Mouse (Mus musculus) embryonic facial prominence, embryonic 14.5 days (tissue): Measurements from ENCODE around the gene Cacna1d. TPM values are rescaled to one million over a fixed set of nuclear protein-coding genes. Genes with fewer than 3 reads are reported as not detected.

Experiments
- ATAC-seq: fragments of 200-750 bp; cut with Nextera tagmentation; 2 replicates; pipeline ENCODE4 v1.8.0; 2017; ENCODE audit warnings: low read depth, moderate number of reproducible peaks, moderate TSS enrichment
- DNase-seq: peaks from one replicate; pipeline ENCODE4 v3.0.0-alpha.2; 2015; ENCODE audit warnings: low spot score
- H3K27ac ChIP-seq: fragments of 300-500 bp; sonication (generic); replicated peaks from 2 replicates; pipeline ENCODE4 v1.5.1; 2014; ENCODE audit warnings: low read depth, mild to moderate bottlenecking, low read length, moderate library complexity
- H3K27me3 ChIP-seq: fragments of 300-500 bp; sonication (generic); replicated peaks from 2 replicates; pipeline ENCODE4 v1.6.1; 2014; ENCODE audit warnings: low read length; ENCODE audit not compliant: control insufficient read depth, insufficient read depth
- H3K36me3 ChIP-seq: fragments of 300-500 bp; sonication (generic); 2 replicates; pipeline ENCODE4 v1.6.1; 2014; ENCODE audit warnings: low read length, mixed read lengths; ENCODE audit not compliant: control insufficient read depth, insufficient read depth
- H3K4me1 ChIP-seq: fragments of 300-500 bp; sonication (generic); 2 replicates; pipeline ENCODE4 v1.6.1; 2014; ENCODE audit warnings: antibody characterized with exemption, low read length; ENCODE audit not compliant: control insufficient read depth, insufficient read depth
- H3K4me2 ChIP-seq: fragments of 300-500 bp; sonication (generic); 2 replicates; pipeline ENCODE4 v1.6.1; 2014; ENCODE audit warnings: low read depth, mild to moderate bottlenecking, low read length, moderate library complexity, mixed read lengths
- H3K4me3 ChIP-seq: fragments of 300-500 bp; sonication (generic); 2 replicates; pipeline ENCODE4 v1.5.1; 2014; ENCODE audit warnings: low read depth, mild to moderate bottlenecking, low read length
- H3K9ac ChIP-seq: fragments of 300-500 bp; sonication (generic); 2 replicates; pipeline ENCODE4 v1.6.1; 2014; ENCODE audit warnings: low read depth, mild to moderate bottlenecking, low read length, moderate library complexity, mixed read lengths
- H3K9me3 ChIP-seq: fragments of 300-500 bp; sonication (generic); 2 replicates; pipeline ENCODE4 v1.6.1; 2016; ENCODE audit warnings: low read length; ENCODE audit not compliant: control insufficient read depth
- whole genome bisulfite sequencing: fragments of 180-500 bp; shearing (Covaris S2); extraction: QIAGEN DNeasy Blood & Tissue Kit; methylation state at CpG from one replicate; pipeline ENCODE4 v1.1.7; 2014; 5-methylcytosine and 5-hydroxymethylcytosine counted together
- polyA plus RNA-seq: library from polyadenylated mRNA; unstranded; fragments of >200 nt; fragmentation: Nextera tagmentation; extraction: Ambion mirVana; gene quantifications from 2 replicates; pipeline ENCODE4 v1.2.1, GENCODE M21; 2014

Gene Cacna1d
- polyA plus RNA-seq: 3.5 and 3.8 TPM in 2 replicates

- WGBS: 87% methylated on average over 9 of the region's 9 CpGs
- no peaks in the 10 kb centered on the region for H3K9me3 ChIP-seq
- ATAC-seq: no peak
Measured at GRCm38 (mm10) chr14:30491342-30491741, at the start of gene Cacna1d. TSS of gene Cacna1d (minus strand) at chr14:30491455.

GRCm38 (mm10) chr14:30533780-30534450 is 42.7 kb upstream of the Cacna1d start:
- H3K9ac ChIP-seq: no peak overlapping the region
- H3K4me1 ChIP-seq: no peaks in the 10 kb centered on the region
- H3K36me3 ChIP-seq: 0 out of 2 replicates have a peak, but pooled peaks cover 5% of the 10 kb centered on the region
- no peak overlapping the region for H3K4me2 ChIP-seq
- H3K27ac ChIP-seq: no peak overlapping the region
- DNase-seq: no peak
- no peak for ATAC-seq
- no peak overlapping the region for H3K4me3 ChIP-seq
- 79% methylated on average over 6 of the region's 6 CpGs for WGBS
- H3K27me3 ChIP-seq: no peaks in the 10 kb centered on the region
- H3K9me3 ChIP-seq: no peaks in the 10 kb centered on the region

More at GRCm38 (mm10) chr14:30491342-30491741, at the start of gene Cacna1d:
- Histone ChIP-seq H3K36me3 (peaks cover 77% of the 10 kb centered on the region), H3K9ac (no peak within 1 kb of the TSS), H3K4me3 (no peak within 1 kb of the TSS), H3K27ac (no peak within 1 kb of the TSS), H3K4me2 (no peak within 1 kb of the TSS), H3K4me1 (no peaks in the 10 kb centered on the region), H3K27me3 (no peaks in the 10 kb centered on the region)
- DNase-seq: no peak

DNA sequence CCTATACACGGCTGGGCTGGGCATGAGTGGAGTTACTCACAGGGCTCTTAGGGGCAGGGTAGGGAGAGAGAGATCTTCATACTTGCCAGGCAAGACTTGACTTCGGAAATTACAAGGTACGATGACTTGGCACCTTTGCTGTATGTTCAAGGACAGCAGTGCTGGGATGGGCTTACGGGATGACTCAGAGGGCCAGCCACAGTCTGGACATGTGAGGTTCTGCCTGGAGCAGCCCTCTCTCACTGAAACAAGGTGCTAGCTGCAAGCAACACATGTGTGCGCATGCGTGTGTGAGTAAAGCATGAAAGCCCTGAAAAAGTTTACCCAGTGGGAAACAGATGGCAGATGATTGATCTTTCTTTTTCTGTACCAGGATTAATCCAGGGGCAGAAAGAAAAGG is 40.6 kb upstream of the Cacna1d start:
- peaks cover 21% of the 10 kb centered on the region for H3K36me3 ChIP-seq
- H3K9me3 ChIP-seq: no peaks in the 10 kb centered on the region
- no peak for ATAC-seq
- H3K4me2 ChIP-seq: no peak overlapping the region
- no peaks in the 10 kb centered on the region for H3K4me1 ChIP-seq
- DNase-seq: no peak
- H3K27me3 ChIP-seq: no peaks in the 10 kb centered on the region
- no peak overlapping the region for H3K9ac ChIP-seq
- no peak overlapping the region for H3K4me3 ChIP-seq
- no peak overlapping the region for H3K27ac ChIP-seq
- 92% methylated on average over 6 of the region's 6 CpGs for WGBS

DNA sequence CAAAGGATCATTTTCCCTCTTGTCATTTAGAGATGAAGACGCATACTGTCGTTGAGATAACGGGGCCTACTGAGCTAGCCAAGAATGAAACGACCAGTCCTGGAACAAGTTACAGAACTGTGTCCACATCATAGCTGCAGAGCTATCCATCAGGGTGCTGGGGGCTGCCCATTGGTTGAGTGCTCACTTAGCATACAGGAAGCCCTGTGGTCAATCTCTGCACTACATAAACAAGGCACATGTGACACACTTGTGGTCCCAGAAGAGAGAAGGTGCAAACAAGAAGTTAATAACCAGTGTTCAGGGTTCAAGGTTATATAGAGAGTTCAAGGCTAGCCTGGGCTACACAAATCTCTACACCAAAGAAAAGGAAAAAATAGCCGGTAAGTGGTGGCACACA is 40.2 kb upstream of the Cacna1d start:
- no peak overlapping the region for H3K27ac ChIP-seq
- DNase-seq: no peak
- no peak overlapping the region for H3K4me2 ChIP-seq
- 75% methylated on average over 5 of the region's 5 CpGs for WGBS
- H3K9me3 ChIP-seq: no peaks in the 10 kb centered on the region
- H3K36me3 ChIP-seq: peaks cover 24% of the 10 kb centered on the region
- no peaks in the 10 kb centered on the region for H3K4me1 ChIP-seq
- no peak overlapping the region for H3K9ac ChIP-seq
- ATAC-seq: no peak
- no peaks in the 10 kb centered on the region for H3K27me3 ChIP-seq
- H3K4me3 ChIP-seq: no peak overlapping the region

GRCm38 (mm10) chr14:30530726-30531269 is 39.5 kb upstream of the Cacna1d start:
- Histone ChIP-seq H3K27ac (no peak overlapping the region), H3K9me3 (no peaks in the 10 kb centered on the region)

GRCm38 (mm10) chr14:30529454-30529853 is 38.2 kb upstream of the Cacna1d start:
- Histone ChIP-seq H3K4me3 (no peak overlapping the region), H3K27ac (no peak overlapping the region), H3K27me3 (no peaks in the 10 kb centered on the region), H3K4me1 (no peaks in the 10 kb centered on the region), H3K9me3 (no peaks in the 10 kb centered on the region), H3K36me3 (peaks cover 43% of the 10 kb centered on the region), H3K9ac (no peak overlapping the region), H3K4me2 (no peak overlapping the region)
- ATAC-seq: no peak
- DNase-seq: no peak
- WGBS: 91% methylated on average over 12 of the region's 12 CpGs

More at GRCm38 (mm10) chr14:30530726-30531269, 39.5 kb upstream of the Cacna1d start:
- Histone ChIP-seq H3K27me3 (no peaks in the 10 kb centered on the region), H3K4me2 (no peak overlapping the region), H3K4me1 (no peaks in the 10 kb centered on the region), H3K36me3 (peaks cover 30% of the 10 kb centered on the region), H3K4me3 (no peak overlapping the region), H3K9ac (no peak overlapping the region)
- ATAC-seq: peak; percentile 48; the same call in 1 of the 2 replicates
- no peak for DNase-seq
- 69% methylated on average over 8 of the region's 8 CpGs for WGBS

GRCm38 (mm10) chr14:30528961-30529360 is 37.7 kb upstream of the Cacna1d start:
- no peaks in the 10 kb centered on the region for H3K4me1 ChIP-seq
- ATAC-seq: no peak
- no peak overlapping the region for H3K9ac ChIP-seq
- H3K27me3 ChIP-seq: no peaks in the 10 kb centered on the region
- no peak for DNase-seq
- no peak overlapping the region for H3K4me2 ChIP-seq
- H3K4me3 ChIP-seq: no peak overlapping the region
- H3K36me3 ChIP-seq: peaks cover 48% of the 10 kb centered on the region
- no peak overlapping the region for H3K27ac ChIP-seq
- no peaks in the 10 kb centered on the region for H3K9me3 ChIP-seq
- 90% methylated on average over 5 of the region's 5 CpGs for WGBS

DNA sequence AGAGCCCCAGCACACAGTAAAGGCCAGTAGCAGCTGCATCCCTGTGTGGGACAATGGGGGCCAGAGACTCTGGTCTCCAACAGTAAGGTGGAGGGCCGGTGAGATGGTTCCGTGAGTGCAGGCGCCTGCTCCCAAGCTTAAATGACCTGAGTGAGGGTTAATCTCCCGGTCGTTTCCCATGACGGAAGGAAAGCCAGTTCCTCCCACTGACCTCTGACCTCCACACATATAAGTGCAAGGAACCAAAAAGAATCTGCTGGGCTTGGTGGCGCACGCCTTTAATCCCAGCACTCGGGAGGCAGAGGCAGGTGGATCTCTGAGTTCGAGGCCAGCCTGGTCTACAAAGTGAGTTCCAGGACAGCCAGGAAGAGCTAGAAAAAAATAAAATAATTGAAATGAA is 37.1 kb upstream of the Cacna1d start:
- no peaks in the 10 kb centered on the region for H3K4me1 ChIP-seq
- 87% methylated on average over 10 of the region's 10 CpGs for WGBS
- no peak for DNase-seq

GRCm38 (mm10) chr14:30523356-30523755 is 32.1 kb upstream of the Cacna1d start:
- H3K4me3 ChIP-seq: no peak overlapping the region
- DNase-seq (no peak), ATAC-seq (no peak)
- no peaks in the 10 kb centered on the region for H3K4me1 ChIP-seq
- H3K4me2 ChIP-seq: no peak overlapping the region
- no peaks in the 10 kb centered on the region for H3K27me3 ChIP-seq
- H3K27ac ChIP-seq: no peak overlapping the region
- no peaks in the 10 kb centered on the region for H3K9me3 ChIP-seq
- H3K9ac ChIP-seq: no peak overlapping the region
- H3K36me3 ChIP-seq: peaks cover 93% of the 10 kb centered on the region
- 75% methylated on average over 6 of the region's 6 CpGs for WGBS

More for the DNA sequence above, 37.1 kb upstream of the Cacna1d start:
- Histone ChIP-seq H3K9ac (no peak overlapping the region), H3K9me3 (no peaks in the 10 kb centered on the region), H3K27ac (no peak overlapping the region), H3K4me3 (no peak overlapping the region), H3K4me2 (no peak overlapping the region), H3K27me3 (no peaks in the 10 kb centered on the region), H3K36me3 (peaks cover 54% of the 10 kb centered on the region)
- no peak for ATAC-seq
